In genomic region chr14:86867143-86867542, GRCm38 (mm10) we compare ENCODE assay signal across 13 mouse cellular contexts.
DNase-seq lines count a peak whose midpoint lies in the region; ATAC-seq and TF ChIP-seq lines count a peak whose summit lies in the region.
"Had no signal": no experiment of that assay in that cellular context is flagged by ENCODE, and none has a peak within 500 bp of the region (broad histone marks: within the 10 kb centered on the region; RNA-seq: fewer than 3 reads in every experiment).

No protein-coding gene starts in this region.

- 11% methylated on average over 3 of the region's 3 CpGs for WGBS in forebrain, embryonic 14.5 days
- WGBS in midbrain, embryonic 15.5 days = 21% methylated on average over 3 of the region's 3 CpGs

- peak; percentile 18 to 28 for DNase-seq in layer of hippocampus, adult 2 months (ENCODE audit: low spot score in 2 of 2)
- no peak for DNase-seq in layer of hippocampus, postnatal 36 days
- DNase-seq in brain, embryonic 14.5 days (ENCODE audit: low read depth) = peak; percentile 88
- DNase-seq in forebrain, embryonic 14.5 days (ENCODE audit: low spot score) = peak; percentile 77
- DNase-seq in testis, postnatal 14 days (ENCODE audit: low spot score) = no peak
- DNase-seq in urinary bladder, postnatal 25 days (ENCODE audit: low spot score) = no peak
- DNase-seq: adrenal gland, postnatal 25 days; heart, adult 18-20 months; heart, postnatal 14 days; kidney, adult 11 months; kidney, postnatal 14 days; lung, adult 2 months had no signal

- no peak for TF ChIP-seq CTCF in layer of hippocampus, adult 2 months (conservative IDR thresholded peaks at IDR 0.05)
- TF ChIP-seq CTCF in brain, embryonic 14.5 days (IDR thresholded peaks at IDR 0.05; ENCODE audit: borderline replicate concordance, extremely low read depth, insufficient read depth, insufficient read length) = no peak

- no peak overlapping the region for H3K4me2 ChIP-seq in forebrain, embryonic 14.5 days (ENCODE audit: low read length)
- H3K4me2 ChIP-seq in midbrain, embryonic 15.5 days = no peak overlapping the region

- H3K9me3 ChIP-seq in forebrain, embryonic 14.5 days (replicated peaks; ENCODE audit: control insufficient read depth, low read length) = no peaks in the 10 kb centered on the region
- no peaks in the 10 kb centered on the region for H3K9me3 ChIP-seq in midbrain, embryonic 15.5 days

- TF ChIP-seq POLR2A in brain, embryonic 14.5 days (IDR thresholded peaks at IDR 0.05; ENCODE audit: borderline replicate concordance, extremely low read depth, insufficient read depth, insufficient read length, poor library complexity, severe bottlenecking) = no peak

- no peaks in the 10 kb centered on the region for H3K36me3 ChIP-seq in forebrain, embryonic 14.5 days (ENCODE audit: control insufficient read depth, insufficient read depth, low read length)
- no peaks in the 10 kb centered on the region for H3K36me3 ChIP-seq in midbrain, embryonic 15.5 days (replicated peaks)

- peak; percentile 81 for ATAC-seq in forebrain, embryonic 14.5 days
- ATAC-seq in midbrain, embryonic 15.5 days (replicated peaks) = peak; percentile 72

- no peak overlapping the region for H3K4me3 ChIP-seq in layer of hippocampus, adult 2 months
- H3K4me3 ChIP-seq in forebrain, embryonic 14.5 days (ENCODE audit: low read depth, low read length) = no peak overlapping the region
- no peak overlapping the region for H3K4me3 ChIP-seq in midbrain, embryonic 15.5 days

- no peaks in the 10 kb centered on the region for H3K4me1 ChIP-seq in forebrain, embryonic 14.5 days (ENCODE audit: control insufficient read depth, insufficient read depth, low read length)
- H3K4me1 ChIP-seq in midbrain, embryonic 15.5 days = 0 out of 2 replicates have a peak, but pooled peaks cover 4% of the 10 kb centered on the region

- H3K9ac ChIP-seq in forebrain, embryonic 14.5 days (ENCODE audit: low read length) = no peak overlapping the region
- no peak overlapping the region for H3K9ac ChIP-seq in midbrain, embryonic 15.5 days

- H3K27ac ChIP-seq in layer of hippocampus, adult 2 months = peak overlapping the region; percentile 40; the same call in 1 of the 2 replicates
- H3K27ac ChIP-seq in forebrain, embryonic 14.5 days (ENCODE audit: low read depth, low read length) = no peak overlapping the region
- H3K27ac ChIP-seq in midbrain, embryonic 15.5 days = no peak overlapping the region

- H3K27me3 ChIP-seq in forebrain, embryonic 14.5 days (replicated peaks; ENCODE audit: control insufficient read depth, insufficient read depth, low read length) = no peaks in the 10 kb centered on the region
- H3K27me3 ChIP-seq in midbrain, embryonic 15.5 days (replicated peaks) = no peaks in the 10 kb centered on the region

Comparison
In these comparisons a context has a peak if more than half of its experiments do, and no peak if none do; other contexts are left out.
1. DNase-seq: peak in layer of hippocampus, adult 2 months (2 of 2), brain, embryonic 14.5 days (single experiment) and forebrain, embryonic 14.5 days (single experiment); none in layer of hippocampus, postnatal 36 days (0 of 2), testis, postnatal 14 days (single experiment) and urinary bladder, postnatal 25 days (single experiment).